Mouse (Mus musculus) liver, embryonic 15.5 days (tissue): ENCODE results near the gene Efcab11. TPM values are rescaled to one million over a fixed set of nuclear protein-coding genes. Genes with fewer than 3 reads are reported as not detected.

Source experiments
- ATAC-seq: fragments of 200-750 bp; cut with Nextera tagmentation; 2 replicates; pipeline ENCODE4 v1.8.0; 2017; ENCODE audit warnings: moderate number of reproducible peaks, mild to moderate bottlenecking, moderate library complexity; ENCODE audit not compliant: insufficient read depth
- H3K27ac ChIP-seq: fragments of 300-500 bp; sonication (generic); replicated peaks from 2 replicates; pipeline ENCODE4 v1.5.1; 2015; ENCODE audit warnings: mild to moderate bottlenecking, inconsistent platforms
- H3K27me3 ChIP-seq: fragments of 300-500 bp; sonication (generic); 2 replicates; pipeline ENCODE4 v1.6.1; 2015; ENCODE audit warnings: mild to moderate bottlenecking, inconsistent platforms
- H3K36me3 ChIP-seq: fragments of 300-500 bp; sonication (generic); replicated peaks from 2 replicates; pipeline ENCODE4 v1.6.1; 2015; ENCODE audit warnings: moderate library complexity, mild to moderate bottlenecking, inconsistent platforms
- H3K4me1 ChIP-seq: fragments of 300-500 bp; sonication (generic); replicated peaks from 2 replicates; pipeline ENCODE4 v1.6.1; 2015; ENCODE audit warnings: inconsistent platforms
- H3K4me2 ChIP-seq: fragments of 300-500 bp; sonication (generic); 2 replicates; pipeline ENCODE4 v1.6.1; 2015; ENCODE audit warnings: moderate library complexity, mild to moderate bottlenecking, inconsistent platforms
- H3K4me3 ChIP-seq: fragments of 300-500 bp; sonication (generic); replicated peaks from 2 replicates; pipeline ENCODE4 v1.5.1; 2015; ENCODE audit warnings: mild to moderate bottlenecking, inconsistent platforms
- H3K9ac ChIP-seq: fragments of 300-500 bp; sonication (generic); 2 replicates; pipeline ENCODE4 v1.6.1; 2015; ENCODE audit warnings: moderate library complexity, mild to moderate bottlenecking, inconsistent platforms
- H3K9me3 ChIP-seq: fragments of 300-500 bp; sonication (generic); replicated peaks from 2 replicates; pipeline ENCODE4 v1.6.1; 2016; ENCODE audit warnings: inconsistent platforms
- WGBS: fragments of 180-500 bp; shearing (Covaris S2); methylation state at CpG from one replicate; pipeline ENCODE4 v1.1.7; 2015; ENCODE audit warnings: mixed read lengths; ENCODE audit not compliant: insufficient replicate concordance; 5-methylcytosine and 5-hydroxymethylcytosine counted together
- polyA plus RNA-seq: library from polyadenylated mRNA; unstranded; fragments of >200 nt; fragmentation: Nextera tagmentation; extraction: Ambion mirVana; gene quantifications from 2 replicates; pipeline ENCODE4 v1.2.1, GENCODE M21; 2015

The Efcab11 gene
- polyA plus RNA-seq, 1 experiment from 2014 or later: 5.4 TPM

GRCm38 (mm10) chr12:99712214-99712613, 172.0 kb downstream of the Efcab11 start:
- no peak for ATAC-seq
- H3K36me3 ChIP-seq: no peaks in the 10 kb centered on the region
- 41% methylated on average over 5 of the region's 5 CpGs for WGBS
- no peak overlapping the region for H3K9ac ChIP-seq
- no peak overlapping the region for H3K4me2 ChIP-seq
- no peaks in the 10 kb centered on the region for H3K4me1 ChIP-seq
- H3K4me3 ChIP-seq: no peak overlapping the region
- no peaks in the 10 kb centered on the region for H3K9me3 ChIP-seq
- no peaks in the 10 kb centered on the region for H3K27me3 ChIP-seq
- no peak overlapping the region for H3K27ac ChIP-seq

GRCm38 (mm10) chr12:99702248-99702647, 182.0 kb downstream of the Efcab11 start:
- Histone ChIP-seq H3K27ac (no peak overlapping the region), H3K9me3 (no peaks in the 10 kb centered on the region), H3K4me3 (no peak overlapping the region), H3K9ac (no peak overlapping the region), H3K4me1 (no peaks in the 10 kb centered on the region), H3K36me3 (no peaks in the 10 kb centered on the region), H3K27me3 (no peaks in the 10 kb centered on the region), H3K4me2 (no peak overlapping the region)
- 65% methylated on average over 8 of the region's 8 CpGs for WGBS
- ATAC-seq: no peak

- H3K36me3 ChIP-seq: no peaks in the 10 kb centered on the region
- no peak overlapping the region for H3K27ac ChIP-seq
- WGBS: 39% methylated on average over 7 of the region's 7 CpGs
- H3K4me1 ChIP-seq: no peaks in the 10 kb centered on the region
- H3K9ac ChIP-seq: no peak overlapping the region
- no peak overlapping the region for H3K4me2 ChIP-seq
- no peak for ATAC-seq
- no peaks in the 10 kb centered on the region for H3K9me3 ChIP-seq
- H3K27me3 ChIP-seq: no peaks in the 10 kb centered on the region
- no peak overlapping the region for H3K4me3 ChIP-seq
Observed at GRCm38 (mm10) chr12:99700380-99700779, 183.9 kb downstream of the Efcab11 start.

DNA sequence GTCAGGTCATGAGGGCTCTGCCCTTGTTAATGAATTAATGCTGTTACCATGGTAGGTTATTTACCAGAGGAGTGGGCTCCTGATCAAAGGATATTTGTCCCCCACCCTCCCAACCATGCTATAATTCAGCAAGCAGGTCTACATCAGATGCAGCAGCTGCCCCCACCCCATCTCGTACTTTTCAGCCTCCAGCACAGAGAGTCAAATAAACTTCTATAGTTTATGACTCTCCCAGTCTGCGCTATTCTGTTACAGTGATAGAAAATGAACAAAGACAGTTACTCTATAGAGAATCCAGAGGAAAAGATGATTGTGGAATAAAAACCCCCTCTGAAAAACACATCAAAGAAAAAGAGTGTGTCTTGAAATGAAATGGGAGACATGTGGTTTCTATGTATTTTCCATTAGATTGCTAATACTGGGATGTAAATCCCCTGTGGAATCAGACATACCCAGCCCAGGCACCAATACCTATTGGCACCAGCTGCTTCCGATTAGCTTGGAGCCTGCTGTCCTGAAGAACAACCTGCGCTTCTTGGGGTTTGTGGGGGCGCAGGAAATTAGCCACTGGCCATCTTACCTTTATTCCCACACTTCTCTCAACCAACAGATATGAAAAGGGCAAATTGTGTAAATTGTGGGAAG, 184.7 kb downstream of the Efcab11 start:
- Histone ChIP-seq H3K4me2 (no peak overlapping the region), H3K27ac (no peak overlapping the region), H3K4me3 (no peak overlapping the region), H3K9me3 (no peaks in the 10 kb centered on the region), H3K4me1 (no peaks in the 10 kb centered on the region), H3K9ac (no peak overlapping the region), H3K27me3 (no peaks in the 10 kb centered on the region), H3K36me3 (no peaks in the 10 kb centered on the region)
- no peak for ATAC-seq
- 69% methylated on average over 5 of the region's 5 CpGs for WGBS

DNA sequence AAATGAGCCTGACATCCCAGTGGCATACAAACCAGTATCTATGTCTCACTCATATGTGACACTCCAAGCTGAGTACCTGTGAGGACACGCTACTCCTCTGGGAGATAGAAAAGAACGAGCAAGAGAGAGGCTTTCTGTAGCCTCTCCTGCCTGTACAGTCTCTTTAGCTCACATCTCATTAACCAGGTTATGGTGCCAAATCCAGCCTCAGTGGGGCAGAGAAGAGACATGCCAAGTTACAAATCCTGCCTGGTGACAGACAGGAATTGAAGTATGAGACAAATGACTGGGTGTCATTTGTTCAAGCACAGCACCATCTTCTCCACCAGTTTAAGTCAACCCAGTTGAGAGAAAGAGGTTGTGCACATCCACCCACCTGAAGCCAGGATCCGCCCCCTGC, 190.2 kb downstream of the Efcab11 start:
- Histone ChIP-seq H3K4me2 (no peak overlapping the region), H3K9me3 (no peaks in the 10 kb centered on the region), H3K4me1 (no peaks in the 10 kb centered on the region), H3K27ac (no peak overlapping the region), H3K27me3 (no peaks in the 10 kb centered on the region), H3K36me3 (no peaks in the 10 kb centered on the region), H3K9ac (no peak overlapping the region), H3K4me3 (no peak overlapping the region)
- WGBS: 65% methylated on average over 3 of the region's 3 CpGs
- no peak for ATAC-seq

DNA sequence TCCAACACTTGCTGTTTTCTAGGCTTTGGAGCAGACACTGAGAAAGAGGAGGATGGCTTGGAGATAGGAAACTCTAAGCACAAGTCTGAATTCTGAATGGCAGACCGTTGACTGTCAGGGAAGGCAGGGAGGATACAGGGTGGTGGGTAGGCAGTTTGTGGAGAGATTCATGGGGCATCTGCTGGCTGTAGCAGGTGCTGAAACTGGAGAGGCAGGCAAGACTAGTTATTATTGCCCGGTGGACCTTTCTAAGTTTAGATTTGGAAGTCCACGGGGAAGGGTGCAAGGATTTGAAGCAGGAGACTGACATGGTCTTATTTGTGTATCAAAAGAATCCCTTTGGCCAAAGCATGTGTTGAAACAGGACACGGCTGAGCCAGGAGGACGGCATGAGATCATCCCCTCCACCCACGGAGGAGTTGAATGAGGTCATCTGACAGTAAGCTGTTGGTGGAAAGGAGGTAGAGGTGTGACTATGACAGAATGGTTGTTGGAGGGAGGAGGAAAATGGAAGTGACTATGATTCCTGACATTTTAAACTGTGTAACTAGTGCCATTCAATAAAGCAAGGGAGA, 197.7 kb downstream of the Efcab11 start:
- 46% methylated on average over 6 of the region's 6 CpGs for WGBS
- Histone ChIP-seq H3K4me1 (no peaks in the 10 kb centered on the region), H3K4me2 (no peak overlapping the region), H3K27ac (no peak overlapping the region), H3K27me3 (no peaks in the 10 kb centered on the region), H3K4me3 (no peak overlapping the region), H3K9me3 (no peaks in the 10 kb centered on the region), H3K9ac (no peak overlapping the region), H3K36me3 (no peaks in the 10 kb centered on the region)
- ATAC-seq: no peak

DNA sequence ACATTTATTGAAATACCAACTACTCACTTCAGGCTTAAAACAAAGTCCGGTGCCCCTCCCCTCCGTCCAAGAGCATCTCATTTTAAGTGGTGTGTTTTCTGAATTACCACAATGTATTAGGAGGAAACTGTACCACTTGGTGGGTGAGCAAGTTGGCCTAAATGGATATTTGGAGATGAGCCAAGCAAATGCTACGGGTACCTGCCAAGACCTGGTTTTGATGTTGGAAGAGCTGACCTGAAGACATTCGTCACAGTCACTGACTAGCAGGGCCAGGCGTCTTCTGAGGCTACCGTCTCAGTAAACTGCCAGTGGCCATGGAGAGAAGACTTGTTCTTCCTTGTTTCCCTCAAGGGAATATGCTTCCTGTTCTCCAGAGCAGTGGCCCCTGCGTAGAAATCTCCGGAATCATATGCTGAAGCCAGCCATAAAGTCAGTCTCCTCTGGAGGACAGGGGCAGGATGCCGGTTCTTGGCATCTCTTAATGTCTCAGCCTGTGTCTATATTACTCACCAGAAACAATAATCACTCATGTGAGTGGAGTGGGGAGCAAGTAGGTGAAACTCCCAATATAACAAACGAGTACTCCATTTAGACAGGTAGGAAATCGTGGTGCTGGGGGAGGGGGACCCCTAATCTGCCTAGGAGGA, 198.7 kb downstream of the Efcab11 start:
- no peaks in the 10 kb centered on the region for H3K9me3 ChIP-seq
- H3K4me2 ChIP-seq: no peak overlapping the region
- H3K27me3 ChIP-seq: no peaks in the 10 kb centered on the region
- H3K36me3 ChIP-seq: no peaks in the 10 kb centered on the region
- WGBS: 55% methylated on average over 11 of the region's 11 CpGs
- ATAC-seq: no peak
- H3K4me1 ChIP-seq: no peaks in the 10 kb centered on the region
- no peak overlapping the region for H3K9ac ChIP-seq
- no peak overlapping the region for H3K27ac ChIP-seq
- no peak overlapping the region for H3K4me3 ChIP-seq

DNA sequence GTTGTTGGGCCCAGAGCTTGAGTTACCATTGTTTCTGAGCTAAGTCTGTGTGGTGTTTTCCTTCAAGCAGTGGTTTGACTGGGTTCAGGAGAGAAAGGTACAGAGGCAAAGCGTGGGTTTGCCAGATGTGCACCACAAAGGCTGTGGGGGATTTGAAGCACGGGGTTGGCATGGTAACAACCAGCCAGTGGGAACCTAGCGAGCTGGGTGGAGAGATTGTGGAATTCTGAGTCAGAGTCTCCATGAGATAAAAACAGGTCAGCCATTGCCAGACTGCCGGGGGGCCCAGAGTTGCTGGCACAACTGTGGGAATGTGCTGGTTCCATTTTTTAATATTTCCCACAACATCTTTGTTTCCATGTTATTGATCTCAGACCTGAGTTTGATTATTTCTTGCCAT, 202.6 kb downstream of the Efcab11 start:
- Histone ChIP-seq H3K9ac (no peak overlapping the region), H3K27me3 (no peaks in the 10 kb centered on the region), H3K4me3 (no peak overlapping the region), H3K27ac (no peak overlapping the region), H3K4me1 (no peaks in the 10 kb centered on the region), H3K9me3 (no peaks in the 10 kb centered on the region), H3K4me2 (no peak overlapping the region), H3K36me3 (no peaks in the 10 kb centered on the region)
- WGBS: 51% methylated on average over 4 of the region's 4 CpGs
- ATAC-seq: no peak

DNA sequence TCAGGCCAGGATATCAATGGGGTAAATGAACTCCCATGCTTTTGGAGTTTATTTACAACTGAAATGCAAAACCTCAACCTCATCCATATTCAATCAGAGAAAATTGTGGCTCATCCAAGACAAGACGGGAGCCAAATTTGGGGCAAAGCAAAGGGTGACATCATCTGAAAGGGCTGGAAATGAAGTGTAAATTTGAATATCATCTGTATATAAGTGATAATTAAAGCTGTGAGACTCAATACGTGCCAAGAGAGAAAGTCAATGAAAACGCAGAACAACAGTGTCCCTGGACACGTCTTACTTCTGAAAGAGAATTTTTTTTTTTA, 212.4 kb downstream of the Efcab11 start:
- H3K27ac ChIP-seq: no peak overlapping the region
- 72% methylated on average over 4 of the region's 4 CpGs for WGBS
- H3K27me3 ChIP-seq: no peaks in the 10 kb centered on the region
- no peak overlapping the region for H3K4me2 ChIP-seq
- no peak overlapping the region for H3K9ac ChIP-seq
- no peaks in the 10 kb centered on the region for H3K9me3 ChIP-seq
- ATAC-seq: no peak
- no peaks in the 10 kb centered on the region for H3K4me1 ChIP-seq
- no peaks in the 10 kb centered on the region for H3K36me3 ChIP-seq
- H3K4me3 ChIP-seq: no peak overlapping the region

DNA sequence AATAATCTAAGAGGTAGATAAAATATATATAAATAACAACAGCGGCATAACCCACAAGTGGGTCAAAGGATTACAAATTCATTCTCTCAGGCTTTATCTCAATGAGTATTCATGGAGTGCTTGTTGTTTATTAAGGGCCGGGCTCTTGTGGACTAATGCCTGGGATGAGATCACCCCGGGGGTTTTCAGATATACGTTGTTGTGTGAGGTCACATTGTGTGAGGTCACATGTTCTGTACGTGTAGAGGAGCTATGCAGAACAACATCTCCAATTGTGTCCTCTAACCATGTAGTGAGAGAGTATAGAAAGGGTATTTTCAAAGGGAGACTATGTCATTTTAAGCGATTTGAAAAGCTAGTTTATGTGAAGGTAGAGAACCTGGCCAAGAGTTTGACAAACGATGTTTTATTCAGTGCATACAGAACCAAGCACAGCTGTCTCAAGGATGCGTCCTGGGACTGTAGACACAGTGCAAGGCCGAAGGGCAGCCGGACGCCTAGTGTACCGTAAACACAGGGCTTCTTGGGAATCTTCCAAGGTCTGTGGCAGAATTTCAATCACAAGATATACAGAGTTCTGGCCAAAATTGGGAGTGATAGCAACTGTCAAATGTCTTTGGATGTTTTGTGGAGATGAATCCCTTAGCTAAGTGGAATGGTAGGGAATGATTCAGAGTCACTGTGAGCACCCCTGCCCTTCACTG, 212.9 kb downstream of the Efcab11 start:
- no peak overlapping the region for H3K27ac ChIP-seq
- H3K4me3 ChIP-seq: no peak overlapping the region
- no peak for ATAC-seq
- H3K4me2 ChIP-seq: no peak overlapping the region
- no peaks in the 10 kb centered on the region for H3K27me3 ChIP-seq
- H3K4me1 ChIP-seq: no peaks in the 10 kb centered on the region
- H3K36me3 ChIP-seq: no peaks in the 10 kb centered on the region
- no peaks in the 10 kb centered on the region for H3K9me3 ChIP-seq
- H3K9ac ChIP-seq: no peak overlapping the region
- WGBS: 74% methylated on average over 12 of the region's 12 CpGs

DNA sequence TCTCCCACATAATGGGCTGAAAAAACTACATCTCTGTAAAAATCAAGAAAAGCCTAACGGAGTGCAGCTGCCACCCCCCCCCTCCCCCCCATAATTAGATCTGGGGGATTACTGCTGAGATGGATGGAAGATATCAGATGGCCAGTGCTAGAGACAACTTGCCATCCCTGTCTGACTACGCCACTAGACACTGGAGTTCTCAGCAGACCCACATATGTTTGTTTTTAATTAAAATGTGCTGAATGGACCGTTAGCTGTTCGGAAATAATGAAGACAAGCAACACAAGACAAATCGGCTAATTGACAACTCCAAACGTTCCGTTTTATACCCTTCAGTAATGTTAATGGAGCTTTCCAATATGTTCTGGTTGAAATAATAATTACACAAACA, 213.5 kb downstream of the Efcab11 start:
- Histone ChIP-seq H3K9ac (no peak overlapping the region), H3K4me3 (no peak overlapping the region), H3K4me1 (no peaks in the 10 kb centered on the region), H3K4me2 (no peak overlapping the region), H3K36me3 (no peaks in the 10 kb centered on the region), H3K9me3 (no peaks in the 10 kb centered on the region), H3K27ac (no peak overlapping the region), H3K27me3 (no peaks in the 10 kb centered on the region)
- no peak for ATAC-seq
- 73% methylated on average over 7 of the region's 7 CpGs for WGBS
